8 mouse cellular contexts compared by ENCODE assay signal in genomic region chr4:117867823-117868222, GRCm38 (mm10). TPM values are rescaled to one million over a fixed set of nuclear protein-coding genes. Genes with fewer than 3 reads are reported as not detected.
DNase-seq lines count a peak whose midpoint lies in the region; ATAC-seq and TF ChIP-seq lines count a peak whose summit lies in the region.

No protein-coding gene starts in this region.

- TF ChIP-seq CTCF in liver, adult 2 months (IDR thresholded peaks at IDR 0.05; ENCODE audit: low read depth, low read length): peak; percentile 68

- DNase-seq in left cerebral cortex, adult 18-20 months (ENCODE audit: low spot score in 2 of 2): peak; percentile 44 to 61
- DNase-seq in left cerebral cortex, adult 11 months (ENCODE audit: low spot score): no peak
- DNase-seq in adrenal gland, postnatal 36 days: peak; percentile 70 to 77
- DNase-seq in hindbrain, embryonic 11.5 days (ENCODE audit: low spot score): peak; percentile 84
- DNase-seq in liver, adult 2 months (ENCODE audit: extremely low read depth, low read depth, low spot score): no peak
- DNase-seq in urinary bladder, postnatal 36 days (ENCODE audit: low spot score in 2 of 2): peak; percentile 19 to 35

- H3K9me3 ChIP-seq in forebrain, embryonic 13.5 days (replicated peaks): no peaks in the 10 kb centered on the region
- no peaks in the 10 kb centered on the region for H3K9me3 ChIP-seq in hindbrain, embryonic 11.5 days (ENCODE audit: control insufficient read depth, low read length)

- peaks cover 4% of the 10 kb centered on the region; the same call in 1 of the 2 replicates for H3K36me3 ChIP-seq in forebrain, embryonic 13.5 days (ENCODE audit: poor library complexity, severe bottlenecking)
- H3K36me3 ChIP-seq in hindbrain, embryonic 11.5 days (ENCODE audit: control insufficient read depth, insufficient read depth, low read length): no peaks in the 10 kb centered on the region
- no peaks in the 10 kb centered on the region for H3K36me3 ChIP-seq in liver, adult 2 months (ENCODE audit: control insufficient read depth, insufficient read depth, low read length)
- peaks cover 20% of the 10 kb centered on the region for H3K36me3 ChIP-seq in myocyte (ENCODE audit: control insufficient read depth, insufficient read depth)

- H3ac ChIP-seq in myocyte (ENCODE audit: control insufficient read depth, insufficient read length): no peak overlapping the region

- no peak overlapping the region for H3K27ac ChIP-seq in forebrain, embryonic 13.5 days
- H3K27ac ChIP-seq in hindbrain, embryonic 11.5 days (ENCODE audit: low read depth, low read length): no peak overlapping the region
- H3K27ac ChIP-seq in liver, adult 2 months (replicated peaks; ENCODE audit: insufficient read depth, low read depth, low read length): no peak overlapping the region

- H3K9ac ChIP-seq in forebrain, embryonic 13.5 days: no peak overlapping the region; the same call in 1 of the 2 replicates
- 0 out of 2 replicates have a peak overlapping the region, but pooled peaks have one; percentile 4 for H3K9ac ChIP-seq in hindbrain, embryonic 11.5 days (ENCODE audit: low read depth, low read length)
- H3K9ac ChIP-seq in liver, adult 2 months (ENCODE audit: low read depth, low read length): no peak overlapping the region

- peak overlapping the region; percentile 26; the same call in 1 of the 2 replicates for H3K4me2 ChIP-seq in forebrain, embryonic 13.5 days
- no peak overlapping the region for H3K4me2 ChIP-seq in hindbrain, embryonic 11.5 days (replicated peaks; ENCODE audit: low read depth, low read length)
- no peak overlapping the region for H3K4me2 ChIP-seq in myocyte (ENCODE audit: low read depth)

- H3K4me1 ChIP-seq in forebrain, embryonic 13.5 days: peaks cover 31% of the 10 kb centered on the region
- peaks cover 5% of the 10 kb centered on the region for H3K4me1 ChIP-seq in hindbrain, embryonic 11.5 days (replicated peaks; ENCODE audit: control insufficient read depth, insufficient read depth, low read length)
- H3K4me1 ChIP-seq in liver, adult 2 months (ENCODE audit: control insufficient read depth, insufficient read depth, low read length): no peaks in the 10 kb centered on the region

- 19% methylated on average over 24 of the region's 24 CpGs for WGBS in forebrain, embryonic 13.5 days
- 18% methylated on average over 24 of the region's 24 CpGs for WGBS in hindbrain, embryonic 11.5 days
- 43% methylated on average over 24 of the region's 24 CpGs for WGBS in liver, adult 2 months

- H3K4me3 ChIP-seq in forebrain, embryonic 13.5 days: no peak overlapping the region
- H3K4me3 ChIP-seq in hindbrain, embryonic 11.5 days (ENCODE audit: low read depth, low read length): no peak overlapping the region
- no peak overlapping the region for H3K4me3 ChIP-seq in liver, adult 2 months (ENCODE audit: insufficient read depth, low read depth, low read length)
- H3K4me3 ChIP-seq in myocyte: no peak overlapping the region

- ATAC-seq in forebrain, embryonic 13.5 days: peak; percentile 4; the same call in 1 of the 2 replicates
- ATAC-seq in hindbrain, embryonic 11.5 days (ENCODE audit: low FRiP score): peak; percentile 31; the same call in 1 of the 2 replicates

- peaks cover 9% of the 10 kb centered on the region for H3K27me3 ChIP-seq in forebrain, embryonic 13.5 days
- H3K27me3 ChIP-seq in hindbrain, embryonic 11.5 days (ENCODE audit: control insufficient read depth, insufficient read depth, low read length): no peaks in the 10 kb centered on the region; the same call in none of the 2 replicates
- H3K27me3 ChIP-seq in liver, adult 2 months (ENCODE audit: control insufficient read depth, insufficient read depth, low read length): no peaks in the 10 kb centered on the region
- no peaks in the 10 kb centered on the region for H3K27me3 ChIP-seq in myocyte (ENCODE audit: control insufficient read depth, insufficient read depth, insufficient read length)

- no peak for TF ChIP-seq POLR2A in liver, adult 2 months (IDR thresholded peaks at IDR 0.05; ENCODE audit: extremely low read depth, insufficient read depth, low read length)
- no peak for TF ChIP-seq POLR2A in myocyte (IDR thresholded peaks at IDR 0.05; ENCODE audit: insufficient read length, low read depth)

- no peaks in the 10 kb centered on the region for H3K79me2 ChIP-seq in liver, adult 2 months (ENCODE audit: control insufficient read depth, insufficient read depth, low read length)
- no peaks in the 10 kb centered on the region for H3K79me2 ChIP-seq in myocyte (ENCODE audit: control insufficient read depth, insufficient read depth)

TF ChIP-seq in myocyte, 11 proteins besides CTCF, POLR2A, EP300 and RAD21:
- TF ChIP-seq MAX (IDR thresholded peaks at IDR 0.05; ENCODE audit: low read depth) (no peak), CEBPB (IDR thresholded peaks at IDR 0.05; ENCODE audit: insufficient read depth, poor library complexity, severe bottlenecking) (no peak), POLR2AphosphoS2 (IDR thresholded peaks at IDR 0.05; ENCODE audit: insufficient read length, low read depth) (peak; percentile 24), TCF3 (IDR thresholded peaks at IDR 0.05; ENCODE audit: insufficient read length, low read depth) (no peak), SRF (IDR thresholded peaks at IDR 0.05; ENCODE audit: control insufficient read depth, insufficient read length, low read depth) (no peak), MYOG (IDR thresholded peaks at IDR 0.05; ENCODE audit: control insufficient read depth in 1 of 3, insufficient read depth in 1 of 3, insufficient read length in 2 of 3, low read depth in 2 of 3) (no peak), USF1 (IDR thresholded peaks at IDR 0.05; ENCODE audit: low read depth) (no peak)

RNA-seq across cellular contexts. Expression of gene Ccdc24, which starts 4.5 kb away (rescaled TPM):
- total RNA-seq in left cerebral cortex, adult 18-20 months (2021): under 1 TPM; 0.37 to 0.84 TPM
- under 1 TPM; 0.49 to 0.76 TPM for total RNA-seq in adrenal gland, postnatal 36 days (2021)
- 1.2 and 2.1 TPM in 2 replicates for polyA plus RNA-seq in forebrain, embryonic 13.5 days (2015; fragmentation: Nextera tagmentation; extraction: Ambion mirVana)
- 1.7 and 1.8 TPM in 2 replicates for polyA plus RNA-seq in hindbrain, embryonic 11.5 days (2014; fragmentation: Nextera tagmentation; extraction: Ambion mirVana)
- total RNA-seq in liver, adult 2 months (2014; rRNA removed): not detected in 2 replicates
- polyA plus RNA-seq in liver, adult 2 months (2012; rRNA removed): 0.51 and 0.54 TPM in 2 replicates
- 1.8 TPM for polyA plus RNA-seq in myocyte (2012; fragmentation: generic; extraction: Trizol)

RNA-seq across cellular contexts. Expression of gene B4galt2, which starts 15.5 kb away (rescaled TPM):
- 10 to 100 TPM; 82.6 to 89.3 TPM for total RNA-seq in left cerebral cortex, adult 18-20 months (2021)
- total RNA-seq in adrenal gland, postnatal 36 days (2021): 10 to 100 TPM in 1 of 2 experiments, 1 to 10 TPM in 1; 10.0 to 14.3 TPM
- polyA plus RNA-seq in forebrain, embryonic 13.5 days (2015; fragmentation: Nextera tagmentation; extraction: Ambion mirVana): 28.7 and 32.0 TPM in 2 replicates
- polyA plus RNA-seq in hindbrain, embryonic 11.5 days (2014; fragmentation: Nextera tagmentation; extraction: Ambion mirVana): 27.3 and 27.9 TPM in 2 replicates
- total RNA-seq in liver, adult 2 months (2014; rRNA removed): 0.18 and 0.34 TPM in 2 replicates
- polyA plus RNA-seq in liver, adult 2 months (2012; rRNA removed): 0.29 and 0.80 TPM in 2 replicates
- polyA plus RNA-seq in myocyte (2012; fragmentation: generic; extraction: Trizol): 41.6 TPM

RNA-seq across cellular contexts. Expression of gene Atp6v0b, which starts 19.3 kb away (rescaled TPM):
- 100 to 1,000 TPM; 421 to 464 TPM for total RNA-seq in left cerebral cortex, adult 18-20 months (2021)
- 100 to 1,000 TPM; 215 to 216 TPM for total RNA-seq in adrenal gland, postnatal 36 days (2021)
- polyA plus RNA-seq in forebrain, embryonic 13.5 days (2015; fragmentation: Nextera tagmentation; extraction: Ambion mirVana): 333 and 349 TPM in 2 replicates
- polyA plus RNA-seq in hindbrain, embryonic 11.5 days (2014; fragmentation: Nextera tagmentation; extraction: Ambion mirVana): 233 and 246 TPM in 2 replicates
- 124 and 163 TPM in 2 replicates for total RNA-seq in liver, adult 2 months (2014; rRNA removed)
- 238 and 244 TPM in 2 replicates for polyA plus RNA-seq in liver, adult 2 months (2012; rRNA removed)
- polyA plus RNA-seq in myocyte (2012; fragmentation: generic; extraction: Trizol): 470 TPM

RNA-seq across cellular contexts. Expression of gene Dph2, which starts 24.0 kb away (rescaled TPM):
- total RNA-seq in left cerebral cortex, adult 18-20 months (2021): 1 to 10 TPM; 9.2 to 9.8 TPM
- 1 to 10 TPM; 9.2 to 9.4 TPM for total RNA-seq in adrenal gland, postnatal 36 days (2021)
- 27.3 and 28.5 TPM in 2 replicates for polyA plus RNA-seq in forebrain, embryonic 13.5 days (2015; fragmentation: Nextera tagmentation; extraction: Ambion mirVana)
- 21.0 and 26.8 TPM in 2 replicates for polyA plus RNA-seq in hindbrain, embryonic 11.5 days (2014; fragmentation: Nextera tagmentation; extraction: Ambion mirVana)
- 1.7 and 1.9 TPM in 2 replicates for total RNA-seq in liver, adult 2 months (2014; rRNA removed)
- polyA plus RNA-seq in liver, adult 2 months (2012; rRNA removed): 6.9 and 10.2 TPM in 2 replicates
- 8.5 TPM for polyA plus RNA-seq in myocyte (2012; fragmentation: generic; extraction: Trizol)

RNA-seq across cellular contexts. Expression of gene Slc6a9, which starts 33.5 kb away (rescaled TPM):
- 10 to 100 TPM; 35.9 to 36.3 TPM for total RNA-seq in left cerebral cortex, adult 18-20 months (2021)
- total RNA-seq in adrenal gland, postnatal 36 days (2021): 10 to 100 TPM in 1 of 2 experiments, 1 to 10 TPM in 1; 6.5 to 16.9 TPM
- 7.8 and 7.9 TPM in 2 replicates for polyA plus RNA-seq in forebrain, embryonic 13.5 days (2015; fragmentation: Nextera tagmentation; extraction: Ambion mirVana)
- polyA plus RNA-seq in hindbrain, embryonic 11.5 days (2014; fragmentation: Nextera tagmentation; extraction: Ambion mirVana): 6.2 and 7.1 TPM in 2 replicates
- total RNA-seq in liver, adult 2 months (2014; rRNA removed): 9.1 and 11.0 TPM in 2 replicates
- polyA plus RNA-seq in liver, adult 2 months (2012; rRNA removed): 51.0 and 57.0 TPM in 2 replicates
- 129 TPM for polyA plus RNA-seq in myocyte (2012; fragmentation: generic; extraction: Trizol)

Comparison
In these comparisons a context has a peak if more than half of its experiments do, and no peak if none do; other contexts are left out.
1. DNase-seq: peak in left cerebral cortex, adult 18-20 months (2 of 2), adrenal gland, postnatal 36 days (2 of 2), hindbrain, embryonic 11.5 days (single experiment) and urinary bladder, postnatal 36 days (2 of 2); none in left cerebral cortex, adult 11 months (single experiment) and liver, adult 2 months (single experiment).
2. RNA of gene B4galt2, which starts 15.5 kb away (polyA plus RNA-seq): 41.6 TPM in myocyte (single experiment), 28.7 to 32.0 TPM in forebrain, embryonic 13.5 days and 27.3 to 27.9 TPM in hindbrain, embryonic 11.5 days; 0.29 to 0.80 TPM in liver, adult 2 months; every median in the first group is over 10 times any median in the second.